Mouse (Mus musculus) hindbrain, embryonic 13.5 days (tissue): ENCODE results near the gene E2f6. TPM values are rescaled to one million over a fixed set of nuclear protein-coding genes. Genes with fewer than 3 reads are reported as not detected.
A peak's percentile ranks its signal among the peaks of the same experiment; 100 is the strongest.

ENCODE experiments used
- ATAC-seq: fragments of 200-750 bp; cut with Nextera tagmentation; 2 replicates; pipeline ENCODE4 v1.8.0; 2017; ENCODE audit warnings: moderate TSS enrichment; ENCODE audit not compliant: low FRiP score
- H3K27ac ChIP-seq: fragments of 300-500 bp; sonication (generic); 2 replicates; pipeline ENCODE4 v1.5.1; 2015; ENCODE audit warnings: inconsistent platforms, mild to moderate bottlenecking, moderate library complexity
- H3K27me3 ChIP-seq: fragments of 300-500 bp; sonication (generic); 2 replicates; pipeline ENCODE4 v1.6.1; 2015; ENCODE audit warnings: mild to moderate bottlenecking, inconsistent platforms
- H3K36me3 ChIP-seq: fragments of 300-500 bp; sonication (generic); 2 replicates; pipeline ENCODE4 v1.6.1; 2015; ENCODE audit warnings: mild to moderate bottlenecking, inconsistent platforms
- H3K4me1 ChIP-seq: fragments of 300-500 bp; sonication (generic); replicated peaks from 2 replicates; pipeline ENCODE4 v1.6.1; 2015; ENCODE audit warnings: inconsistent platforms
- H3K4me2 ChIP-seq: fragments of 300-500 bp; sonication (generic); 2 replicates; pipeline ENCODE4 v1.6.1; 2015; ENCODE audit warnings: inconsistent platforms, mild to moderate bottlenecking, moderate library complexity
- H3K4me3 ChIP-seq: fragments of 300-500 bp; sonication (generic); 2 replicates; pipeline ENCODE4 v1.5.1; 2015; ENCODE audit warnings: mild to moderate bottlenecking, inconsistent platforms
- H3K9ac ChIP-seq: fragments of 300-500 bp; sonication (generic); 2 replicates; pipeline ENCODE4 v1.6.1; 2015; ENCODE audit warnings: mild to moderate bottlenecking, inconsistent platforms
- H3K9me3 ChIP-seq: fragments of 300-500 bp; sonication (generic); 2 replicates; pipeline ENCODE4 v1.6.1; 2016; ENCODE audit warnings: inconsistent platforms
- WGBS: fragments of 180-500 bp; shearing (Covaris S2); methylation state at CpG from one replicate; pipeline ENCODE4 v1.1.7; 2015; 5-methylcytosine and 5-hydroxymethylcytosine counted together
- polyA plus RNA-seq: library from polyadenylated mRNA; unstranded; fragments of >200 nt; fragmentation: Nextera tagmentation; extraction: Ambion mirVana; gene quantifications from 2 replicates; pipeline ENCODE4 v1.2.1, GENCODE M21; 2015

Gene E2f6
- 35.5 and 37.5 TPM in 2 replicates for polyA plus RNA-seq

DNA sequence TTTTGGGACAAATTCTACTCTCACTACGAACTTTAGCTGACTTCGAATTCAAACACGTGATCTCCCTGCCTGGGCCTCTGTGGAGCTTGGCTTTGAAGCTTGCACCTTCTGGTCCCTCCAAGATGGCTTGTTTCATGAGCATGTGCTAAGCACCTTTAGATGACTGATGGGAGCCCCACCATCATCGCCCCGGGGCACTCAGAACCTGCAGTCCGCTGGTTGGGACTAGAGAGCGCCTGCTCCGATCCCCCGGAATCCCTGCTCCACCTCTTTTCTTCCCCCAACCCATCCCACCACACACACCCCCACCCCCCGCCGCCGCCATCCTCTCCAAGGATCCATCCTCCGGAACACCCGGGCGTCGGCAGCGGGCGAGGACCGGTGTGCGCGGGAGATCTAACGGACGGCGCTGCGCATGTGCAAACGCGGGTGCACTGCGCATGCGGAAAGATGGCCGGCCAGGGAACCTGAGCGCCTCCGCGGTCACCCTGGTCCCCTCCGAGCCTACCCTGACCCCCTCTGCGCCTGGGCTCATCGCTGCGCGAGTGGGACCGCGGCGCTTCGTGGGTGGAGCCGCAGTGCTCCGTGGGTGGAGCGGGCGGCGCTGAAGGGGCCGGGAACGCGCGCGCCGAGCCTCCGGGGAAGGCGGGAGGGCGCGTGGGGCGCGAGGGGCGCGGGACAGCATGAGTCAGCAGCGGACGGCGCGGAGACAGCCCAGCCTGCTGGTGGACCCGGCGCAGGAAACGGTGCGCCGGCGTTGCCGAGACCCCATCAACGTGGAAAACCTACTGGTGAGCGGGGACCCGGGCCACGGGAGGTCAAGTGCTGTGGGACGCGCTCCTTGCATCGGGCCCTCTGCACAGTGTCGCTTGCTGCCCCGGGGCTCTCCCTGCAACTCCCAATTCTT is at the start of gene E2f6:
TSS of gene E2f6 (plus strand) at position 439 of the 907 bp plus-strand sequence.
- Histone ChIP-seq H3K27me3 (peaks cover 31% of the 10 kb centered on the region), H3K36me3 (peaks cover 14% of the 10 kb centered on the region), H3K4me3 (peak within 1 kb of the TSS; percentile 92), H3K4me1 (peaks cover 24% of the 10 kb centered on the region), H3K9ac (peak within 1 kb of the TSS; percentile 91), H3K4me2 (peak within 1 kb of the TSS; percentile 88), H3K9me3 (no peaks in the 10 kb centered on the region), H3K27ac (peak within 1 kb of the TSS; percentile 87)
- ATAC-seq = peak; percentile 88
- 6% methylated on average over 67 of the region's 81 CpGs for WGBS

DNA sequence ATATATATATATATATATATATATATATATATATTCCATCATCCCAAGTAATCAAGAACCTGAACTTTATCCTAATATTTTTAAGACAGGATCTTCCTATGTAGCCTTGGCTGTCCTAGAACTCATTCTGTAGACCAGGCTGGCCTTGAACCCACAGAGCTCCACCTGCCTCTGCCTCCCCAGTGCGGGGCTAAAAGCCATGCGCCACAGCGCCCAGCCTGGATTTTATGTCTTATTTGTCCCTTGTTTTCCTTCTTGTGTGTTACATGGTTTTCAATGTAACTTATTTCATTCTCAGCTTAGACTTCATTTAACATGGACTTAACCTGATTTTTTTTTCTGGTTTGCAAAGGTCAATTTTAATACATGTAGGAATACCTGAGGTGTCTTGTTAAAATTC is 49.3 kb upstream of the E2f6 start:
- Histone ChIP-seq H3K36me3 (no peaks in the 10 kb centered on the region), H3K4me2 (no peak overlapping the region), H3K4me1 (no peaks in the 10 kb centered on the region), H3K9me3 (0 out of 2 replicates have a peak, but pooled peaks cover 4% of the 10 kb centered on the region), H3K27ac (no peak overlapping the region), H3K4me3 (no peak overlapping the region), H3K9ac (no peak overlapping the region), H3K27me3 (no peaks in the 10 kb centered on the region)
- WGBS = 96% methylated on average over 3 of the region's 3 CpGs
- no peak for ATAC-seq

DNA sequence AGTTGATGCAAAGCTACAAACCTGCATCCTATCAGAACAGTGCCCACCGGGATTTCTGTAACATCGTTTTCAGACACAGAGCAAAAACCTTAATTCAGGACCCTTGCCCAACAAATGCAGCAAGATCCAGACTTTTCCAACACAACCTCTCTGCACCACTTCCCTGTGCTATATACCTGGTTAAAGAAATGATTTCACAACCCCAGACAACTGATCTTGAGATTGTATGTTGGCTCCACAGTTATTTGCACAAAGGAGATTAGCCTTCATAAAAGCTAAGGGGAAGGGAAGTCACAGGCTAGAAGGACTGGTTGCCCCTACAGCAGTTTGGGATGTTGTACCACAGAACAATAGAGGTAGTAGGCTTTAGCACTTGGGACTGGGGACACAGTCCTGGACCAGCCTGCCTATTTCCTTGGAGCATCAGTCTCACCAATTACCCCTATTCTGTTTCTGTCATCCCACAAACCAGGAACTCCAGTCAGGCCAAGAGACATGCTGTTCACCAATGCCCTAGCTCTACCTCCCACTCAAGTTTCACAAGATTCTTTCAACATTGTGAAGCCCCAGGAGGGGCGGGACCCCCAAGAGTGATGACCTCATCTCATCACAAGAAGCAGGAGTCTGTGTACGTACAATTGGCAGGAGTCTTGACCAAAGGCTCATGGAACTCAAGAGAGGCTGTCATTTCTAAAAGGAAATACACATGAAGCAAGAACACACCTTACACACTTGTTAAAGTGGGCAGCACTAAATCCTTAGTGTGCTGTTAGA is 46.9 kb upstream of the E2f6 start:
- no peak for ATAC-seq
- no peaks in the 10 kb centered on the region for H3K36me3 ChIP-seq
- WGBS = 81% methylated on average over 4 of the region's 4 CpGs
- no peak overlapping the region for H3K4me2 ChIP-seq
- H3K27me3 ChIP-seq = no peaks in the 10 kb centered on the region
- H3K9ac ChIP-seq = no peak overlapping the region
- no peak overlapping the region for H3K27ac ChIP-seq
- H3K4me1 ChIP-seq = no peaks in the 10 kb centered on the region
- no peak overlapping the region for H3K4me3 ChIP-seq
- H3K9me3 ChIP-seq = 0 out of 2 replicates have a peak, but pooled peaks cover 4% of the 10 kb centered on the region

DNA sequence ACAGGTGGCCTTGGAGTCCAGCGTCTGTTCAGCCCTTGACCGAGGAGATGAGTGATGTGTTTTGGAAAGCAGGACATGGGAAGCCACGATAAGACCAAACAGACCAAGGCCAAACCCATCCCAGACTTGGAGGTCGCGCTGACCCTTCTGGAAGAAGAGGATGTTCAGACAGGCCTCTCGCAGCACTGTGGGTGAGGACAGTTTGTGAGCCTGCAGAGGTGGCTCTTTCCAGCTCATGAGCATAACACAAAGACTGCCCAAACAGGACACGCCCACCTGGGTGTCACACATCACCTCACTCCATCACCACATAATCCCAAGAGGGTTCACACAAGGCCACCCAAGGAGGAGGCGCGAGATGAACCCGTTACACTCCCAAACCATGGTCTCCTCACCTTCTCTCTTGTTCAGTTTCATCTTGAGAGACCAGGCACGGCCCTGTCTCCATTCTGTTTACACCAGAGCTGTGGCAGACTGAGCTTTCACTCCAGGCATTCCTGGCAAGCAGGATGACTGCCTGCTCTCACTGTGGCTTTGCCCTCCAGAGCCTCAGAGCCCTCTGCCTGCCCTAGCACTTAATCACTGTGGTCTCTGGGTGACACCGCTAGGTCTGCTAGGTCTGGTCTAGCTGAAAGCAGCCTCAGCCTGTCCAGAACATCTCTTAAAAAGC is 45.9 kb upstream of the E2f6 start:
- no peaks in the 10 kb centered on the region for H3K4me1 ChIP-seq
- no peak overlapping the region for H3K4me2 ChIP-seq
- H3K9me3 ChIP-seq = 0 out of 2 replicates have a peak, but pooled peaks cover 4% of the 10 kb centered on the region
- no peaks in the 10 kb centered on the region for H3K27me3 ChIP-seq
- no peaks in the 10 kb centered on the region for H3K36me3 ChIP-seq
- no peak overlapping the region for H3K27ac ChIP-seq
- no peak overlapping the region for H3K4me3 ChIP-seq
- WGBS = 79% methylated on average over 12 of the region's 12 CpGs
- no peak overlapping the region for H3K9ac ChIP-seq
- ATAC-seq = no peak

DNA sequence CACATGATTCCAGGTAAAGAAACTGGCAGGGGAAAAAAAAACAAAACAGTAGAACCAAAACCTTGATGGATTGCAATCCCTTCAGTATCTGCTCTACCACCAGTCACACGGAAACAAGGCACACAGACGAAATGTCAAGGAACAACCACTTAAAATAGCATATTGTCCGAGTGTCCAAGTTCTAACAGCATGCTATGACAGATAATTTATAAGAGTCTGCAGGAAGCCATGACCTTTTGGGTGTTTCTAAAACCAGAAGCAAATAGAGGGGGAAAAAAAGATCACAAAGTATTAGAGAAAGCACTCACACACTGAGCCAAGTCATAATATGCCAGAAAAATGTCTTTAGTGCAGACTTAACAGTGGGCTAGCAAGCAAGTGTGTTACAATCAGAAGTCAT is 42.5 kb upstream of the E2f6 start:
- Histone ChIP-seq H3K4me1 (no peaks in the 10 kb centered on the region), H3K9ac (no peak overlapping the region), H3K27ac (no peak overlapping the region), H3K4me3 (no peak overlapping the region), H3K36me3 (no peaks in the 10 kb centered on the region), H3K9me3 (0 out of 2 replicates have a peak, but pooled peaks cover 4% of the 10 kb centered on the region), H3K27me3 (no peaks in the 10 kb centered on the region), H3K4me2 (no peak overlapping the region)
- ATAC-seq = no peak
- WGBS = 57% methylated on average over 3 of the region's 3 CpGs

DNA sequence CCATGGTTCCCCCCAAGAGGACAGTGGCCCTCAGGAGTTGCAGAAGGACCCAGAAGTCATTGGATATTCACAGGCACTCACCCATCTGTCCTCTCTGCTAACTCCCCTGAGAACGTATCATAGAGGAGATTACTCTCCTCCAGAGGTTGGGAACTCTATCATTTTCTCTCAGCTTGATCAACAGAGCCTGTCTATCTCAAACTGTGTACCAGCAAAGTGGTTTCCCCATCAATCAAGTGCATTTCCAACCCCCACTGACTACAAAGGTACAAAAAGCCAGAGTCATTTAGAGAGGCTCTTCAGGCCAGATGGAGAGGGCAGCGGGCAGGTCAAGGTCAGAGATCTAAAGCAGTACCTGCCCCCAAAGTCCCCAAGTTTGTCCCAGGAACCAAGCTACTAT is 42.1 kb upstream of the E2f6 start:
- Histone ChIP-seq H3K9me3 (0 out of 2 replicates have a peak, but pooled peaks cover 4% of the 10 kb centered on the region), H3K4me2 (no peak overlapping the region), H3K27ac (no peak overlapping the region), H3K4me3 (no peak overlapping the region), H3K4me1 (no peaks in the 10 kb centered on the region), H3K36me3 (no peaks in the 10 kb centered on the region), H3K9ac (no peak overlapping the region), H3K27me3 (no peaks in the 10 kb centered on the region)
- WGBS = 66% methylated on average over 2 of the region's 2 CpGs
- no peak for ATAC-seq

DNA sequence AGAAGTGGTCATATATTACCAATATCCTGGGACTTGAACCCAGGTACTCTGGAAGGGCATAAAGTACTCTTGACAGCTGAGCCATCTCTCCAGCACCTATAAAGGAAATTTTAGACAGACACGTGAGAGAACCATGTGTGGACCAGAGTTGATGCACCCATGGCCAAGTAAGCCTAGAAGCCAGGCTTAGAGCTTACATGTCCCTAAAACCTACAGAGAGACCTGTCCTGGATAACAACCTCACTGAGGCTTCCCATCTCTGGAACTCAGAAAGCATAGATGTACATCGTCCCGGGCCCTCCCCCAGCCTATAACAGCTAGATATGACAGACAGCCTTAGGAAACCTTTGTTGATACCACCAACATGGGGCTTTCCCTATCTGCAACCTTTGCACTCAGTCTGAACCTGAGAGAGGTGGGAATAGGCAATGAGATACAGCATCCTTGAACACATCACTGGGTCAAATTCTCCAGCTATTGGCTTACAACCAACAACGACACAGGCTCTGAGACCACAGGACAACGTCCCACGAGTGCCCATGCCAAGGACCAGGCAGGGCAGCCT is 41.1 kb upstream of the E2f6 start:
- WGBS = 94% methylated on average over 6 of the region's 6 CpGs
- H3K4me3 ChIP-seq = no peak overlapping the region
- H3K4me2 ChIP-seq = no peak overlapping the region
- H3K9ac ChIP-seq = no peak overlapping the region
- H3K36me3 ChIP-seq = no peaks in the 10 kb centered on the region
- 0 out of 2 replicates have a peak, but pooled peaks cover 4% of the 10 kb centered on the region for H3K9me3 ChIP-seq
- ATAC-seq = no peak
- H3K4me1 ChIP-seq = no peaks in the 10 kb centered on the region
- H3K27me3 ChIP-seq = no peaks in the 10 kb centered on the region
- no peak overlapping the region for H3K27ac ChIP-seq

DNA sequence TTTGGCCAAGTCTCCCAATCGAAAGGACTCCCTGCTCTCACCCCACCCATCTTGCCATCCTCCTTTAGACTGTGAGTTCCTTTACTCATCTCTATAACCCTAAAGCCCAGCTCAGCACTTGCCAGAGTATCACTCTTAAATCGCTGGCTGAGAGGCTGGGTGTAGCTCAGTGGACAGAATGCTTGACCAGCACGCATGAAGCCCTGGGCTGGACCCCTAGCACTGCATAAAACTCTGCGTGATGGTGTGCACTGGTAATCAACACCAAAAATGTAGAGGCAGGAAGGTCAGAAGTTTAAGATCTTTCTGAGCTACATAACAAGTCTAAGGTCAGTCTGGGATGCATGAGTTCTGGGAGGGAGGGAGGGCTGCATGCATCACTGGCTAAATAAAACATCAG is 36.2 kb upstream of the E2f6 start:
- ATAC-seq = no peak
- no peaks in the 10 kb centered on the region for H3K27me3 ChIP-seq
- 92% methylated on average over 4 of the region's 4 CpGs for WGBS

DNA sequence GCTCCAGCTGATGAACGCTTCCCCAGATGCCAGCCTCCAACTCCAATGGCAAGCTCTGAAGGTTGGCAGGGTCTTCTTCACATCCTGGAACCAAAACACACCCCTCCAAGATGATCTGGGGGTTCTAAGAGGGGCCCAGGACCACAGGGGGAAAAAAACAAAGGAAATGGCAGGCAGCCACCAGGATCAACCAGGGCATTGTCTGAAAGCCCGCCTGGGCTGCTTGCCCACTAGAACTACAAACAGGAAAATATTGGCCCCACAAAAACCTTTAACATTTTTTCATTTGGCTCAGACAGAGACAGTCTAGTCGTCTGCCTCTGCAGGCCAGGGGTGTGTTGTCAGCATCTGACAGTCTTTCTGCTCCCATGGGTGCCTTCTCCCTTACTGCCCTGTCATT is 35.4 kb upstream of the E2f6 start:
- H3K27me3 ChIP-seq = no peaks in the 10 kb centered on the region
- H3K9me3 ChIP-seq = no peaks in the 10 kb centered on the region
- no peaks in the 10 kb centered on the region for H3K4me1 ChIP-seq
- no peak overlapping the region for H3K4me2 ChIP-seq
- no peak overlapping the region for H3K27ac ChIP-seq
- no peak overlapping the region for H3K4me3 ChIP-seq
- no peaks in the 10 kb centered on the region for H3K36me3 ChIP-seq
- no peak overlapping the region for H3K9ac ChIP-seq
- ATAC-seq = no peak
- 72% methylated on average over 3 of the region's 3 CpGs for WGBS

More for the DNA sequence above, 36.2 kb upstream of the E2f6 start:
- Histone ChIP-seq H3K36me3 (no peaks in the 10 kb centered on the region), H3K27ac (no peak overlapping the region), H3K4me1 (no peaks in the 10 kb centered on the region), H3K9ac (no peak overlapping the region), H3K9me3 (no peaks in the 10 kb centered on the region), H3K4me2 (no peak overlapping the region), H3K4me3 (no peak overlapping the region)

DNA sequence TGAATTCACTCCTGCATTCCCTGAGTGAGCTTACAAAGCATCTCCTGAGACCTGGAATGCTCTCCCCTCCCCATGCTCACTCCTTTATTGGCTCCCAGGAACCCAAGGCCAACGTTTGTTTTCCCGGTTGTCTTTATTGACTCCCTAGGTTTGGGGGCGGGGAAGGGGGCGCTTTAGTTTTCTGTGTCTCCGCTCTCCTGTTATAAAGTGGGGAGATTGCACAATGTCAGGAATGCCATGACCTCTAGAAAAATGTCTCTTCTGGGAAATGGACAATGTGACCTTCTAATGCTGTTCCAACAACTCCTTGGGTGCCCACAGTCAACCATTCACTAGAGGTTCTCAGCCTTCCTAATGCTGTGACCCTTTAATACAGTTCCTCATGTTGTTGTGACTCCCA is 32.2 kb upstream of the E2f6 start:
- 69% methylated on average over 5 of the region's 5 CpGs for WGBS
- Histone ChIP-seq H3K27me3 (no peaks in the 10 kb centered on the region), H3K9me3 (no peaks in the 10 kb centered on the region), H3K4me3 (no peak overlapping the region), H3K9ac (no peak overlapping the region), H3K27ac (no peak overlapping the region), H3K4me2 (no peak overlapping the region), H3K36me3 (no peaks in the 10 kb centered on the region), H3K4me1 (no peaks in the 10 kb centered on the region)
- ATAC-seq = no peak

DNA sequence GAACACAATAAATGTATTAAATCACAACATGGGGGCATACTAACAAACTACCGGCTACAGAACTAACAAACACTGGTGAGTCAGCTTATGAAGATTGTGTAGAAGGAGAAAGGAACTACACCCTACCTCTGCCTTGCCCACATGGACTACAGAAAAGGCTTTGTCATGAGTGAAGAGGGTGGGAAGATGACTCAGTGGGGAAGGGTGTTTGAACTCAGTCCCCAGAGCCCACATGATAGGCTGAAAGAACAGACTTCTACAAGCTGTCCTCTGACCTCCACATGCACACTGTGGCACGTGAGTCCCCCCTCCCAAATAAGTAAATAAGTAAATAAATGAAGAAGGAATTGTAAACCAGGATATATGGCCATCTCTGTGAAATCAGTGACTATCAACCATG is 31.6 kb upstream of the E2f6 start:
- H3K4me2 ChIP-seq = no peak overlapping the region
- no peaks in the 10 kb centered on the region for H3K9me3 ChIP-seq
- no peak for ATAC-seq
- H3K4me3 ChIP-seq = no peak overlapping the region
- H3K27me3 ChIP-seq = no peaks in the 10 kb centered on the region
- H3K36me3 ChIP-seq = no peaks in the 10 kb centered on the region
- H3K27ac ChIP-seq = no peak overlapping the region
- WGBS = 72% methylated on average over 2 of the region's 2 CpGs
- H3K9ac ChIP-seq = no peak overlapping the region
- H3K4me1 ChIP-seq = no peaks in the 10 kb centered on the region

DNA sequence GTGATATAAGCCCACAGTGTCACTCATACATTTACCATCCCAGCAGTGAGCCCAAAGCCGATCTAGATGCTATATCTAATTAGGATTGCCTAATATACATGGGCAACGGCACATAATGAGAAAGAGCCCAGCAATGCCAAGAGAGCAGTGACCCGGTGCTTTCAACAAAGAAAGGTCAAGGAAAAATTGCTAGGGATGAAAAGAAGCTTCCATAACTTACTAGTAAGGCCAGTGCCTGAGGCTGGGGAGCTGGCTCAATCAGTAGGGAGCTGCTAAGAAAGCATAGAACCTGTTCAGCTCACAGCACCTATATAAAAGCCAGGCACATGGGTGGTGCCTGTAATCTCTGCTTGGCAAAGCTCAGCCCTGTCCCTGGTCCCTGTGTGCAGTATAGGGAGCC is 30.4 kb upstream of the E2f6 start:
- 73% methylated on average over 3 of the region's 3 CpGs for WGBS
- Histone ChIP-seq H3K4me3 (no peak overlapping the region), H3K27me3 (no peaks in the 10 kb centered on the region), H3K4me1 (no peaks in the 10 kb centered on the region), H3K9ac (no peak overlapping the region), H3K27ac (no peak overlapping the region), H3K36me3 (no peaks in the 10 kb centered on the region), H3K9me3 (no peaks in the 10 kb centered on the region), H3K4me2 (no peak overlapping the region)
- no peak for ATAC-seq
